Mouse (Mus musculus) right cerebral cortex, adult 2 months (tissue): ENCODE data around the gene Slc39a3.
"Not testable (repeated sequence)": the region's sequence is repeated elsewhere in the genome, so short reads cannot be mapped to it uniquely, and the experiment has no call there.

Experiments used
- DNase-seq, 2 experiments: peaks; one replicate each; pipeline ENCODE4 v3.0.0; 2021 to 2022; ENCODE audit warnings: low spot score in 2 of 2

Gene Slc39a3

GRCm38 (mm10) chr10:81036988-81037580 lies at the start of gene Slc39a3:
Gene Slc39a3, minus strand, starts transcription at chr10:81037426.
- peak; percentile 100 for DNase-seq

- DNase-seq, result no peak
Measured at GRCm38 (mm10) chr10:81087021-81087420, 49.8 kb upstream of the Slc39a3 start.

- DNase-seq, result peak; percentile 79 to 86
Measured at GRCm38 (mm10) chr10:81082168-81082960, 45.1 kb upstream of the Slc39a3 start.

DNA sequence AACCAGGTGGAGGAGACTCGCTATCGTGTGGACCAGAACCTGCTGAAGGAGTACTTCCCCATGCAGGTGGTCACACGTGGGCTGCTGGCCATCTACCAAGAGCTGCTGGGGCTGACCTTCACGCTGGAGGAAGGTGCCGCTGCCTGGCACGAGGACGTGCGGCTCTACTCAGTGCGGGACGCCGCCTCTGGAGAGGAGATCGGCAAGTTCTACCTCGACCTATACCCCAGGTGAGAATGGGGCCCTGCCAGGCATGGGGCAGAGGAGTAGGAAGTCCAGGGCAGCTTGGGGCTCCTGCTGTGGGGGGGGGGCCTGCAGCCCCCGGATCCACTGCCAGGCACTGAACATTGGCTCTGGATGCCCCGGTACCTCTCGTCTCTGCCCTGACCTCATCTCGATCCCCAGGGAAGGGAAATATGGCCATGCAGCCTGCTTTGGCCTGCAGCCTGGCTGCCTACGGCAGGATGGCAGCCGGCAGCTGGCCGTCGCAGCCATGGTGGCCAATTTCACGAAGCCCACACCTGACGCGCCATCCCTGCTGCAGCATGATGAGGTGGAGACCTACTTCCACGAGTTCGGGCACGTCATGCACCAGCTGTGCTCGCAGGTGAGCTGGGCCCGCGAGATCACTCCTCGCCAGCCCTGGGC lies 42.9 kb upstream of the Slc39a3 start:
- DNase-seq, result no peak

DNA sequence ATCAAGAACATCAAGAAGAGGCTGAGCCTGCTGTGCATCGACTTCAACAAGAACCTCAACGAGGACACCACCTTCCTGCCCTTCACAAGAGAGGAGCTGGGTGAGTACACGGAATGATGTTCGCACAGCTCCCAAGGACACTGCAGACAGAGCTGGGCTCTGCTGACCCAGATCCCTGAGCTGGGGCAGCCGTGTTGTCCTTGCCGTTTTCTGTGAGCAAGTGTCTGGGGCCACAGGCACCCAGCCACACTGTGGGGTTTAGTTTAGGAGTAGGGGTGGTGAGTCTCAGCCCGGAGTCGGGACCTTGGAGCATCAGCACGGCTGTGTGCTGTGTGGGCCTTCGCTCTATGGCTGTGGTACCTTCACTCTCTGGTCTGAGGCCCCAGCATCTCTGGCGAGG lies 40.7 kb upstream of the Slc39a3 start:
- DNase-seq, result no peak

DNA sequence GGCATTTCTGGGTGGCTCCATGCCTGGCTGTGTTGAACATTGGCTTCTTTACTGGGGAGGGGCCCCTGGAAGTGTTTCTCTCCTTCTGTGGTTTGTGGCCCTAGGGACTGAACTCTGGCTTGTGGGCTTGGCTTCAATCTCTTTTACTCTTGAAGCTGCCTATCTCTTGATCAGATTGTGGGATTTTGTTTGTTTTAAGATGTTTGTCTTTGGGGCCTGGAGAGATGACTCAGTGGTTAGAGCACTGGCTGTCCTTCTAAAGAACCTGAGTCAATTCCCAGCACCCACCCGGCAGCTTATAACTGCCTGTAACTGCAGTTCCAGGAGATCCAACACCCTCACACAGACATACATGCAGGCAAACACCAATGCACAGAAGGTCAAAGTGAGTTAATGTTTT lies 39.1 kb upstream of the Slc39a3 start:
- no peak for DNase-seq

GRCm38 (mm10) chr10:81075734-81076133 lies 38.5 kb upstream of the Slc39a3 start:
- no peak for DNase-seq

- DNase-seq, result no peak
Measured at GRCm38 (mm10) chr10:81073464-81073863, 36.2 kb upstream of the Slc39a3 start.

- no peak for DNase-seq
Measured at GRCm38 (mm10) chr10:81072290-81072689, 35.1 kb upstream of the Slc39a3 start.

DNA sequence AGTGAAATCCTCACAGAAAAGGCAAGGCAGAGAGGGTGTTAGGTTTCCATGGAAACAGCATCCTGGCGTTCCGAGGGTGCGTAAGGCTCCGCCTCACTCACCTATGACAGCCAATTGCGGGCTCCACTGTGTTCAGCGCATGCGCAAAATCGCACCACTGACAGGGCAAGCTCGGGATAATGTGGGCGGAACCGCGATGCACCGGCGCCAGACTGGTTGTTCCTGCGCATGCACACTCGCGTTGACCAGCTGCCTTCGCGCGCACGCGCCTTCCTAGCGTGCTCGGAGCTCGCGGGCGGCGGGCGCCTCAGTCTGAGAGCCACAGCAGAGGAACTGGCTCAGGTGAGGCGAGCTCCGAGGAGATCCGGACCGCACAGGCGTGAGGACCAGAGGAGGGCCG lies 32.6 kb upstream of the Slc39a3 start, which contains the start of gene Thop1:
Gene Thop1, plus strand, starts transcription at position 200 of the 400 bp plus-strand sequence.
- DNase-seq, result peak; percentile 98

- DNase-seq, result no peak
Measured at GRCm38 (mm10) chr10:81068706-81069105, 31.5 kb upstream of the Slc39a3 start.

GRCm38 (mm10) chr10:81064519-81064918 lies 27.3 kb upstream of the Slc39a3 start:
- not testable (repeated sequence) for DNase-seq

GRCm38 (mm10) chr10:81062710-81063109 lies 25.5 kb upstream of the Slc39a3 start:
- no peak for DNase-seq

GRCm38 (mm10) chr10:81059603-81060543 lies 22.6 kb upstream of the Slc39a3 start, which contains the start of gene Sgta:
Gene Sgta, minus strand, starts transcription at chr10:81060181.
- peak; percentile 100 for DNase-seq

DNA sequence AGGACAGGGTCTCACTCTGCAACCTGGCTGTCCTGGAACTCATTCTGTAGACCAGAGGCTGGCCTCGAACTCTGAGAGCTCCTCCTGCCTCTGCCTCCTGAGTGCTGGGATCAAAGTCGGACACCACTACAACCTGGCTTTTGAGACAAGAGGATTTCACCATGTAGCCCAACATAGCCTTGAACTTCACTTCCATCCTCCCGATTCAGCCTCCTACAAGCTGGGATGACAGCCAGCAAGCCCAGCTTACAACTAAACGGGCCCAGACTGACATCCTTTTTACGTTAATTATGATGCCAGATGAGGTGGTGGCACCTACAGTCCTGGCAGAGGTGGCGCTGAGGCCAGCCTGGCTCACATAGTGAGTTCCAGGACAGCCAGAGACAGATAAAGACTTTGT lies 21.7 kb upstream of the Slc39a3 start:
- no peak for DNase-seq

- DNase-seq, result no peak
Measured at GRCm38 (mm10) chr10:81057406-81058130, 20.3 kb upstream of the Slc39a3 start.

DNA sequence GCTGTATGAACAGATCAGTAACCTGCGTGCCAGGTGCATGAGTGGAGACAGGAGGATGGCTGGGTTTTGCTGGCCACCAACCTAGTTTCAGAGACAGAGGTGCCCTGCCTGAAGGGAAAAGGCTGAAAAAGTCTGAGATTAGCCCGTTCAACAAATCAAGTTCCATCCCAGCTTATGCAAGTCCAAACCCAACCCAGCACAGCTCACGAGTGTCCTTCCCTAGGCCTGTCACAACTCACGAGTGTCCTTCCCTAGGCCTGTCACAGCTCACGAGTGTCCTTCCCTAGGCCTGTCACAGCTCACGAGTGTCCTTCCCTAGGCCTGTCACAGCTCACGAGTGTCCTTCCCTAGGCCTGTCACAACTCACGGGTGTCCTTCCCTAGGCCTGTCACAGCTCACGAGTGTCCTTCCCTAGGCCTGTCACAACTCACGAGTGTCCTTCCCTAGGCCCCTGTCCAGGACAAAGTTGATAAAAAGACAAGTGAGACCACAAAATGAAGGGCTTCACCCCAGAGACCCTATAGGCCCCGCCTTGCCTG lies 18.6 kb upstream of the Slc39a3 start:
- DNase-seq, result not testable (repeated sequence)

DNA sequence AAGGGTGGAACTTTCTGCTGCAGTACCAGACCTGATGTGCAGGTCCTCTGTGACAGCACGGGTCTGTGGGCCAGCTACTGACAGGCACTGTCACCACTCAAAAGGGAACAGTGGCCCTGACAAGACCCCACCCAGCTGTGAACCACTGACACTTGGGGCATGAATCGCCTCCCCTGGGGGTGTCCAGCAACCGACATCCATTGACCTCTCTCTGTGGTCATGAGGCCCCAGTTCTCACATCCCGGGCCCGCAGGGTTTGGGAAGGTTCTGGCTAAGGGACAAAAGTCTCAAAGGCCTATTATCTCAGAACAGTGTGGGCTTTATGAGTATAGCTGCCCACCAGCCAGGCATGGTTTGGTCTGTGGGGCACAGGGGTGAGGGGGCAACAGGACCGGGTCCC lies 17.9 kb upstream of the Slc39a3 start:
- no peak for DNase-seq

DNA sequence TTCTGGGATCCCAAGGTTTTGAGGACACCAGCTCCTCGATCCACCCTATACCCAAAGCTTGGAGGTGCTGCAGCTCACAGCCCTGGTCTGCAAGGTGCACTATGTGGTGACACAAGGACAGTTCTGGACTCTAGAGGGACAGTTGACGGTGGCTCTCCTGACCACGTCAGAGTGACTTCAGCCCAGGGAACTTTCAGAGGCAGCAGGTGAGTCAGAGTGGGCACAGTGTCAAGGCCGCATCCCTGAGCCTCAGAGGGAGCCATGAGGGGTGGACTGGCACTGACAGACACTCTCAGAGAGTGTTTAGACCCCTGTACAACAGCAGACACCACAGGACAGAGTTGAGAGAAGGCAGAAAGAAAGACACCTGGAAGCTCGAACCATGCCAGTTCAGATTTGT lies 15.4 kb upstream of the Slc39a3 start:
- DNase-seq, result no peak

GRCm38 (mm10) chr10:81051133-81051532 lies 13.9 kb upstream of the Slc39a3 start:
- no peak for DNase-seq

- no peak for DNase-seq
Measured at GRCm38 (mm10) chr10:81050645-81051044, 13.4 kb upstream of the Slc39a3 start.
